Mouse (Mus musculus): ENCODE data around the gene Olfr1283.
"Not testable (repeated sequence)": the region's sequence is repeated elsewhere in the genome, so short reads cannot be mapped to it uniquely, and the experiment has no call there.

Gene Olfr1283

DNA sequence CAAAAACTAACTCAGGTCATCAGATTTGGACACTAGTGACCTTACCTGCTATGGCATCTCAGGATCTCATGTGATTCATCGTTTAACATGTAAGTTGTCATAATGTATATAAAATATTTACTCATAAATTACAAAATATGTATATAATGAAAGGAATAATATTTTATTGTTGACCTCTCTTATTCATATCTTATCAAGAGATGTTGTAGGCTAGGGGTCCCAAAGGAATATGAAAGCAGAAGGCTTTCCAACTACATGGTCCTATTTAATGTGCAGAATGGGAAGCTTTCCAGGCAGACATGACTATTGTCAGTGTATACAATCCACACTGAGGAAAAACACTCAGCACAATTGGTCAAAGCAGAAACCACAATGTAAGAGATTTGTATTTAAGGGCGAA lies at the start of gene Olfr1283:
Olfr1283 (plus strand) TSS at position 301 of the 400 bp plus-strand sequence.
- no peak for DNase-seq (ENCODE audit: low spot score)

- no peak for DNase-seq (ENCODE audit: low spot score)
These were observed 40.4 kb upstream of the Olfr1283 start, which contains the start of gene Olfr1281 for GRCm38 (mm10) chr2:111326220-111326619. TSS of gene Olfr1281 (plus strand) at chr2:111326520.

GRCm38 (mm10) chr2:111333721-111334120 lies 32.9 kb upstream of the Olfr1283 start:
- DNase-seq (ENCODE audit: low spot score), result not testable (repeated sequence)

- DNase-seq (ENCODE audit: low spot score), result no peak
These were observed 30.6 kb upstream of the Olfr1283 start, which contains the start of gene Olfr1282 for GRCm38 (mm10) chr2:111335976-111336375. TSS of gene Olfr1282 (minus strand) at chr2:111336076.

- DNase-seq (ENCODE audit: low spot score), result no peak
These were observed 8.6 kb downstream of the Olfr1283 start, which contains the start of gene Olfr1284 for GRCm38 (mm10) chr2:111375222-111375621. TSS of gene Olfr1284 (plus strand) at chr2:111375522.

Data from embryo, embryonic 10.5 days (tissue).